Mouse (Mus musculus) forebrain, embryonic 12.5 days (tissue): ENCODE measurements around the gene Rps27l. TPM values are rescaled to one million over a fixed set of nuclear protein-coding genes. Genes with fewer than 3 reads are reported as not detected.

Source experiments
- ATAC-seq: fragments of 200-750 bp; cut with Nextera tagmentation; 2 replicates; pipeline ENCODE4 v1.8.0; 2017; ENCODE audit warnings: moderate TSS enrichment; ENCODE audit not compliant: low FRiP score
- H3K27ac ChIP-seq: fragments of 300-500 bp; sonication (generic); 2 replicates; pipeline ENCODE4 v1.5.1; 2016; ENCODE audit warnings: mild to moderate bottlenecking
- H3K27me3 ChIP-seq: fragments of 300-500 bp; sonication (generic); 2 replicates; pipeline ENCODE4 v1.6.1; 2016; ENCODE audit warnings: mild to moderate bottlenecking
- H3K36me3 ChIP-seq: fragments of 300-500 bp; sonication (generic); replicated peaks from 2 replicates; pipeline ENCODE4 v1.6.1; 2016; ENCODE audit warnings: mild to moderate bottlenecking
- H3K4me1 ChIP-seq: fragments of 300-500 bp; sonication (generic); 2 replicates; pipeline ENCODE4 v1.6.1; 2016
- H3K4me2 ChIP-seq: fragments of 300-500 bp; sonication (generic); 2 replicates; pipeline ENCODE4 v1.6.1; 2016; ENCODE audit warnings: mild to moderate bottlenecking, moderate library complexity
- H3K4me3 ChIP-seq: fragments of 300-500 bp; sonication (generic); replicated peaks from 2 replicates; pipeline ENCODE4 v1.5.1; 2016; ENCODE audit warnings: mild to moderate bottlenecking
- H3K9ac ChIP-seq: fragments of 300-500 bp; sonication (generic); 2 replicates; pipeline ENCODE4 v1.6.1; 2016; ENCODE audit warnings: mild to moderate bottlenecking
- H3K9me3 ChIP-seq: fragments of 300-500 bp; sonication (generic); 2 replicates; pipeline ENCODE4 v1.6.1; 2016
- WGBS: fragments of 180-500 bp; shearing (Covaris S2); methylation state at CpG from one replicate; pipeline ENCODE4 v1.1.7; 2016; 5-methylcytosine and 5-hydroxymethylcytosine counted together
- polyA plus RNA-seq: library from polyadenylated mRNA; unstranded; fragments of >200 nt; fragmentation: Nextera tagmentation; extraction: Ambion mirVana; gene quantifications from 2 replicates; pipeline ENCODE4 v1.2.1, GENCODE M21; 2016

The Rps27l gene
- polyA plus RNA-seq, 1 experiment from 2014 or later: 598 TPM

- Histone ChIP-seq H3K4me3 (no peak overlapping the region), H3K4me2 (no peak overlapping the region), H3K27me3 (0 out of 2 replicates have a peak, but pooled peaks cover 5% of the 10 kb centered on the region), H3K27ac (peak overlapping the region; percentile 76), H3K9me3 (no peaks in the 10 kb centered on the region), H3K4me1 (peaks cover 14% of the 10 kb centered on the region), H3K36me3 (no peaks in the 10 kb centered on the region), H3K9ac (no peak overlapping the region)
- ATAC-seq: no peak; the same call in 1 of the 2 replicates
- 60% methylated on average over 8 of the region's 8 CpGs for WGBS
Observed at GRCm38 (mm10) chr9:66927696-66928402, 18.0 kb upstream of the Rps27l start.

GRCm38 (mm10) chr9:66930351-66930750 is 15.5 kb upstream of the Rps27l start:
- no peak overlapping the region for H3K4me2 ChIP-seq
- H3K27me3 ChIP-seq: peaks cover 12% of the 10 kb centered on the region; the same call in 1 of the 2 replicates
- WGBS: 73% methylated on average over 7 of the region's 7 CpGs
- no peaks in the 10 kb centered on the region for H3K9me3 ChIP-seq
- H3K36me3 ChIP-seq: no peaks in the 10 kb centered on the region
- H3K27ac ChIP-seq: no peak overlapping the region
- no peak overlapping the region for H3K9ac ChIP-seq
- ATAC-seq: no peak
- no peak overlapping the region for H3K4me3 ChIP-seq
- H3K4me1 ChIP-seq: peaks cover 33% of the 10 kb centered on the region

GRCm38 (mm10) chr9:66933869-66934808 is 11.7 kb upstream of the Rps27l start:
- peaks cover 9% of the 10 kb centered on the region; the same call in 1 of the 2 replicates for H3K27me3 ChIP-seq
- H3K4me2 ChIP-seq: peak overlapping the region; percentile 40
- no peak overlapping the region; the same call in 1 of the 2 replicates for H3K9ac ChIP-seq
- H3K36me3 ChIP-seq: no peaks in the 10 kb centered on the region
- peak overlapping the region; percentile 90 for H3K27ac ChIP-seq
- peaks cover 23% of the 10 kb centered on the region for H3K4me1 ChIP-seq
- 14% methylated on average over 19 of the region's 19 CpGs for WGBS
- H3K4me3 ChIP-seq: no peak overlapping the region; the same call in 1 of the 2 replicates
- no peaks in the 10 kb centered on the region for H3K9me3 ChIP-seq
- peak; percentile 80 for ATAC-seq

- Histone ChIP-seq H3K9me3 (no peaks in the 10 kb centered on the region), H3K4me3 (no peak overlapping the region), H3K9ac (no peak overlapping the region), H3K36me3 (no peaks in the 10 kb centered on the region), H3K27me3 (peaks cover 7% of the 10 kb centered on the region; the same call in 1 of the 2 replicates), H3K4me1 (peaks cover 21% of the 10 kb centered on the region), H3K27ac (no peak overlapping the region), H3K4me2 (no peak overlapping the region)
- no peak for ATAC-seq
- 80% methylated on average over 8 of the region's 8 CpGs for WGBS
Observed at GRCm38 (mm10) chr9:66937507-66937906, 8.4 kb upstream of the Rps27l start.

- no peaks in the 10 kb centered on the region for H3K36me3 ChIP-seq
- H3K4me3 ChIP-seq: no peak overlapping the region
- H3K4me2 ChIP-seq: no peak overlapping the region
- H3K9me3 ChIP-seq: no peaks in the 10 kb centered on the region
- no peak overlapping the region for H3K27ac ChIP-seq
- no peak overlapping the region for H3K9ac ChIP-seq
- peaks cover 13% of the 10 kb centered on the region for H3K4me1 ChIP-seq
- peak; percentile 64; the same call in 1 of the 2 replicates for ATAC-seq
- peaks cover 7% of the 10 kb centered on the region; the same call in 1 of the 2 replicates for H3K27me3 ChIP-seq
- WGBS: 6% methylated on average over 4 of the region's 4 CpGs
Observed at GRCm38 (mm10) chr9:66938836-66939235, 7.0 kb upstream of the Rps27l start.

GRCm38 (mm10) chr9:66945161-66945560 is 725 bp upstream of the Rps27l start:
- Histone ChIP-seq H3K4me1 (peaks cover 15% of the 10 kb centered on the region), H3K27me3 (no peaks in the 10 kb centered on the region), H3K27ac (peak overlapping the region; percentile 87), H3K36me3 (peaks cover 9% of the 10 kb centered on the region; the same call in 1 of the 2 replicates), H3K9ac (peak overlapping the region; percentile 84), H3K4me3 (peak overlapping the region; percentile 94), H3K4me2 (peak overlapping the region; percentile 64), H3K9me3 (no peaks in the 10 kb centered on the region)
- no peak for ATAC-seq
- 29% methylated on average over 4 of the region's 4 CpGs for WGBS

GRCm38 (mm10) chr9:66948536-66948935 is 2.6 kb downstream of the Rps27l start:
- no peak overlapping the region for H3K27ac ChIP-seq
- peaks cover 9% of the 10 kb centered on the region; the same call in 1 of the 2 replicates for H3K36me3 ChIP-seq
- WGBS: 95% methylated on average over 2 of the region's 2 CpGs
- H3K4me3 ChIP-seq: no peak overlapping the region
- ATAC-seq: no peak
- H3K9ac ChIP-seq: no peak overlapping the region
- H3K27me3 ChIP-seq: no peaks in the 10 kb centered on the region
- peaks cover 11% of the 10 kb centered on the region for H3K4me1 ChIP-seq
- no peaks in the 10 kb centered on the region for H3K9me3 ChIP-seq
- no peak overlapping the region for H3K4me2 ChIP-seq

GRCm38 (mm10) chr9:66952321-66952720 is 6.4 kb downstream of the Rps27l start:
- WGBS: 84% methylated on average over 8 of the region's 8 CpGs
- Histone ChIP-seq H3K36me3 (peaks cover 9% of the 10 kb centered on the region; the same call in 1 of the 2 replicates), H3K4me3 (no peak overlapping the region), H3K4me1 (no peaks in the 10 kb centered on the region), H3K9ac (no peak overlapping the region), H3K27me3 (no peaks in the 10 kb centered on the region), H3K27ac (no peak overlapping the region), H3K4me2 (no peak overlapping the region), H3K9me3 (no peaks in the 10 kb centered on the region)
- no peak for ATAC-seq

GRCm38 (mm10) chr9:66952886-66953285 is 7.0 kb downstream of the Rps27l start:
- no peak overlapping the region for H3K4me2 ChIP-seq
- ATAC-seq: no peak
- no peak overlapping the region for H3K9ac ChIP-seq
- H3K9me3 ChIP-seq: no peaks in the 10 kb centered on the region
- no peak overlapping the region for H3K27ac ChIP-seq
- H3K36me3 ChIP-seq: peaks cover 9% of the 10 kb centered on the region; the same call in 1 of the 2 replicates
- 90% methylated on average over 2 of the region's 2 CpGs for WGBS
- no peaks in the 10 kb centered on the region for H3K4me1 ChIP-seq
- H3K27me3 ChIP-seq: no peaks in the 10 kb centered on the region
- no peak overlapping the region for H3K4me3 ChIP-seq

GRCm38 (mm10) chr9:66957451-66957850 is 11.6 kb downstream of the Rps27l start:
- Histone ChIP-seq H3K27me3 (no peaks in the 10 kb centered on the region), H3K4me3 (no peak overlapping the region), H3K9ac (no peak overlapping the region), H3K4me1 (no peaks in the 10 kb centered on the region), H3K36me3 (no peaks in the 10 kb centered on the region; the same call in 1 of the 2 replicates), H3K9me3 (no peaks in the 10 kb centered on the region), H3K27ac (no peak overlapping the region), H3K4me2 (no peak overlapping the region)
- WGBS: 89% methylated on average over 3 of the region's 3 CpGs
- ATAC-seq: no peak

- Histone ChIP-seq H3K4me2 (no peak overlapping the region), H3K9me3 (no peaks in the 10 kb centered on the region), H3K27ac (no peak overlapping the region), H3K4me3 (no peak overlapping the region), H3K36me3 (no peaks in the 10 kb centered on the region), H3K27me3 (no peaks in the 10 kb centered on the region), H3K4me1 (no peaks in the 10 kb centered on the region), H3K9ac (no peak overlapping the region)
- WGBS: 76% methylated on average over 3 of the region's 3 CpGs
- no peak for ATAC-seq
Observed at GRCm38 (mm10) chr9:66961478-66961877, 15.6 kb downstream of the Rps27l start.

- Histone ChIP-seq H3K9me3 (no peaks in the 10 kb centered on the region), H3K27me3 (no peaks in the 10 kb centered on the region), H3K4me3 (no peak overlapping the region), H3K4me1 (no peaks in the 10 kb centered on the region), H3K9ac (no peak overlapping the region), H3K4me2 (no peak overlapping the region), H3K36me3 (peaks cover 17% of the 10 kb centered on the region), H3K27ac (no peak overlapping the region)
- 90% methylated on average over 8 of the region's 8 CpGs for WGBS
- no peak for ATAC-seq
Observed at GRCm38 (mm10) chr9:66967492-66967891, 21.6 kb downstream of the Rps27l start.
